15 mouse cellular contexts compared by ENCODE assay signal in the genomic region with DNA sequence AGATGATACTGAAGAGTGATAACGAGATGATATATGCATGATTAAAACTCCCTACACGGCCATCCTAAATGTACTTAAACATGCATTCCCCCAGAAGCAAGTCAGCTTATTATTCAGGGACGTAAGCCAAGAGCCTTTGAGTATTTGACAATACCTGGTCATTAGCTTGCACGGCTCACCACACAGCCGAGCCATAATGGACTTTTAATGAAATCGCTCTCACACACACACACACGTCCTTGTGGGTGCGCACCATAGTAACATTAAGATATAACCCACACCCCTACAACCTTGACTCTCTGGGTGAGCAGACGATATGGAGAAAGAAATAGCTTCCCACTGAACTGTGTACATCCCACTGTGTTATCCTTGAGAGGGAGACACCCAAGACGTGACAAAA.
A peak's percentile ranks its signal among the peaks of the same experiment; 100 is the strongest.
DNase-seq lines count a peak whose midpoint lies in the region; ATAC-seq and TF ChIP-seq lines count a peak whose summit lies in the region.
"Had no signal": no experiment of that assay in that cellular context is flagged by ENCODE, and none has a peak within 500 bp of the region (broad histone marks: within the 10 kb centered on the region; RNA-seq: fewer than 3 reads in every experiment).

No protein-coding gene starts in this region.

- peak overlapping the region; percentile 12; the same call in 1 of the 2 replicates for H3K4me2 ChIP-seq in kidney, embryonic 15.5 days
- H3K4me2 ChIP-seq in forebrain, embryonic 13.5 days = peak overlapping the region; percentile 31
- H3K4me2 ChIP-seq in hindbrain, postnatal 0 days (ENCODE audit: low read depth, low read length) = 0 out of 2 replicates have a peak overlapping the region, but pooled peaks have one; percentile 28
- H3K4me2 ChIP-seq: embryonic facial prominence, embryonic 15.5 days; heart, embryonic 13.5 days; lung, embryonic 15.5 days had no signal

- peaks cover 35% of the 10 kb centered on the region for H3K4me1 ChIP-seq in kidney, embryonic 15.5 days
- peaks cover 32% of the 10 kb centered on the region for H3K4me1 ChIP-seq in forebrain, embryonic 13.5 days
- H3K4me1 ChIP-seq in hindbrain, postnatal 0 days (ENCODE audit: insufficient read depth, low read length) = peaks cover 5% of the 10 kb centered on the region

- no peak for TF ChIP-seq CTCF in hindbrain, postnatal 0 days (IDR thresholded peaks at IDR 0.05; ENCODE audit: low read depth)

- H3K9me3 ChIP-seq in kidney, embryonic 15.5 days (replicated peaks) = no peaks in the 10 kb centered on the region
- H3K9me3 ChIP-seq in forebrain, embryonic 13.5 days (replicated peaks) = no peaks in the 10 kb centered on the region
- H3K9me3 ChIP-seq in hindbrain, postnatal 0 days (ENCODE audit: low read length) = no peaks in the 10 kb centered on the region
- H3K9me3 ChIP-seq: embryonic facial prominence, embryonic 15.5 days; heart, embryonic 13.5 days; lung, embryonic 15.5 days had no signal

- ATAC-seq in kidney, embryonic 15.5 days (replicated peaks; ENCODE audit: low FRiP score) = peak; percentile 24; the same call in 1 of the 2 replicates
- peak; percentile 72 for ATAC-seq in forebrain, embryonic 13.5 days
- ATAC-seq in hindbrain, postnatal 0 days = no peak
- no peak for ATAC-seq in inflammation-experienced regulatory T-cells, adult 6 months

- WGBS in kidney, embryonic 15.5 days = 37% methylated on average over 10 of the region's 10 CpGs
- 13% methylated on average over 10 of the region's 10 CpGs for WGBS in forebrain, embryonic 13.5 days
- 25% methylated on average over 10 of the region's 10 CpGs for WGBS in hindbrain, postnatal 0 days

- H3K27ac ChIP-seq in kidney, embryonic 15.5 days = no peak overlapping the region
- no peak overlapping the region for H3K27ac ChIP-seq in forebrain, embryonic 13.5 days
- H3K27ac ChIP-seq in hindbrain, postnatal 0 days = no peak overlapping the region
- H3K27ac ChIP-seq: embryonic facial prominence, embryonic 15.5 days; heart, embryonic 13.5 days; lung, embryonic 15.5 days had no signal

- H3K4me3 ChIP-seq in kidney, embryonic 15.5 days (replicated peaks) = no peak overlapping the region
- no peak overlapping the region for H3K4me3 ChIP-seq in forebrain, embryonic 13.5 days
- H3K4me3 ChIP-seq in hindbrain, postnatal 0 days (ENCODE audit: low read length) = no peak overlapping the region
- H3K4me3 ChIP-seq: embryonic facial prominence, embryonic 15.5 days; heart, embryonic 13.5 days; lung, embryonic 15.5 days; myocyte had no signal

- H3K36me3 ChIP-seq in kidney, embryonic 15.5 days = no peaks in the 10 kb centered on the region
- H3K36me3 ChIP-seq in forebrain, embryonic 13.5 days (ENCODE audit: poor library complexity, severe bottlenecking) = no peaks in the 10 kb centered on the region
- no peaks in the 10 kb centered on the region for H3K36me3 ChIP-seq in hindbrain, postnatal 0 days (ENCODE audit: insufficient read depth, low read length)
- H3K36me3 ChIP-seq: embryonic facial prominence, embryonic 15.5 days; heart, embryonic 13.5 days; lung, embryonic 15.5 days had no signal

- H3K9ac ChIP-seq in kidney, embryonic 15.5 days = no peak overlapping the region
- no peak overlapping the region; the same call in 1 of the 2 replicates for H3K9ac ChIP-seq in forebrain, embryonic 13.5 days
- H3K9ac ChIP-seq in hindbrain, postnatal 0 days (replicated peaks; ENCODE audit: low read length) = no peak overlapping the region
- H3K9ac ChIP-seq: embryonic facial prominence, embryonic 15.5 days; heart, embryonic 13.5 days; lung, embryonic 15.5 days had no signal

- DNase-seq in kidney, postnatal 36 days = no peak
- DNase-seq in MN1 (ENCODE audit: low spot score) = peak; percentile 16
- no peak for DNase-seq in hindbrain, postnatal 0 days (ENCODE audit: low spot score)
- DNase-seq in thymus, postnatal 25 days = no peak
- DNase-seq: cerebellum, adult 2 months; gastrocnemius, postnatal 25 days; kidney, adult 8-10 months; right cerebral cortex, postnatal 25 days had no signal

- H3K27me3 ChIP-seq in kidney, embryonic 15.5 days = 0 out of 2 replicates have a peak, but pooled peaks cover under 1% of the 10 kb centered on the region
- peaks cover 12% of the 10 kb centered on the region for H3K27me3 ChIP-seq in forebrain, embryonic 13.5 days
- H3K27me3 ChIP-seq in hindbrain, postnatal 0 days (ENCODE audit: insufficient read depth, low read length) = no peaks in the 10 kb centered on the region
- H3K27me3 ChIP-seq: embryonic facial prominence, embryonic 15.5 days; heart, embryonic 13.5 days had no signal

Comparison
In these comparisons a context has a peak if more than half of its experiments do, and no peak if none do; other contexts are left out.
1. ATAC-seq: peak in kidney, embryonic 15.5 days (single experiment) and forebrain, embryonic 13.5 days (single experiment); none in hindbrain, postnatal 0 days (single experiment) and inflammation-experienced regulatory T-cells, adult 6 months (single experiment).
2. Peak in every context shown above with its lines, with median percentiles within 50 percentile points of each other: H3K4me2 ChIP-seq.